Mouse (Mus musculus): Measurements from ENCODE around the gene Pam. TPM values are rescaled to one million over a fixed set of nuclear protein-coding genes. Genes with fewer than 3 reads are reported as not detected.

Pam gene
- polyA plus RNA-seq, 1 experiment from 2014 or later: 65.3 TPM

DNA sequence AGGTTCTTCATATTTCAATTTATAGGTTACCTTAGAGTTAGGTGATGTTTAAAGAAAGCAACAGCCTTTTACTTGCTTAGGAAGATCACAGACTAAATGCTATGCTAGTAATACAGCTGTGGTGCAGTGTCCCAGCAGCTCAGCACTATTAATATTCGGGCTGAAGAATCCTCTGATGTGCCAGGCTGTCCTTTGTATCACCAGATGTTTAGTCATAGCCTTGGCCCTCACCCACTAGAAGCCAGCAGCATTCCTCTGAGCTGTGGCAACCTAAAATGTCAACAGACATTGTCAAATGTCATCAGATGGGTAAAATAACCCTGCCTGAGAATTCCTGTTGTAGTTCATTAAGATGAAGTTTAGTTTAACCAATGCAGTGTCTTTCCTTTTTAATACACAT lies 112.3 kb downstream of the Pam start:
- Histone ChIP-seq H3K9me3 (ENCODE audit: control insufficient read depth, low read length) (no peaks in the 10 kb centered on the region), H3K27me3 (replicated peaks; ENCODE audit: control insufficient read depth, insufficient read depth, low read length) (no peaks in the 10 kb centered on the region), H3K4me2 (ENCODE audit: low read length) (no peak overlapping the region), H3K36me3 (ENCODE audit: control insufficient read depth, insufficient read depth, low read length) (no peaks in the 10 kb centered on the region), H3K9ac (ENCODE audit: low read length) (no peak overlapping the region), H3K4me3 (ENCODE audit: low read depth, low read length) (no peak overlapping the region), H3K27ac (ENCODE audit: low read depth) (no peak overlapping the region), H3K4me1 (replicated peaks; ENCODE audit: control insufficient read depth, insufficient read depth, low read length) (no peaks in the 10 kb centered on the region)
- WGBS: 79% methylated on average over 1 of the region's 1 CpGs
- ATAC-seq (replicated peaks; ENCODE audit: low FRiP score, low TSS enrichment, low read depth): no peak
- no peak for DNase-seq (ENCODE audit: low spot score)

GRCm38 (mm10) chr1:97979422-97979821 lies 116.0 kb downstream of the Pam start:
- Histone ChIP-seq H3K36me3 (ENCODE audit: control insufficient read depth, insufficient read depth, low read length) (no peaks in the 10 kb centered on the region), H3K27me3 (replicated peaks; ENCODE audit: control insufficient read depth, insufficient read depth, low read length) (no peaks in the 10 kb centered on the region), H3K4me3 (ENCODE audit: low read depth, low read length) (no peak overlapping the region), H3K4me2 (ENCODE audit: low read length) (no peak overlapping the region), H3K9me3 (ENCODE audit: control insufficient read depth, low read length) (no peaks in the 10 kb centered on the region), H3K27ac (ENCODE audit: low read depth) (no peak overlapping the region), H3K4me1 (replicated peaks; ENCODE audit: control insufficient read depth, insufficient read depth, low read length) (no peaks in the 10 kb centered on the region), H3K9ac (ENCODE audit: low read length) (no peak overlapping the region)
- ATAC-seq (replicated peaks; ENCODE audit: low FRiP score, low TSS enrichment, low read depth): no peak
- DNase-seq (ENCODE audit: low spot score): no peak
- 86% methylated on average over 1 of the region's 1 CpGs for WGBS

- Histone ChIP-seq H3K4me1 (replicated peaks; ENCODE audit: control insufficient read depth, insufficient read depth, low read length) (no peaks in the 10 kb centered on the region), H3K4me3 (ENCODE audit: low read depth, low read length) (peak overlapping the region; percentile 52), H3K36me3 (ENCODE audit: control insufficient read depth, insufficient read depth, low read length) (no peaks in the 10 kb centered on the region), H3K27ac (ENCODE audit: low read depth) (peak overlapping the region; percentile 68; the same call in 1 of the 2 replicates), H3K4me2 (ENCODE audit: low read length) (peak overlapping the region; percentile 64), H3K9ac (ENCODE audit: low read length) (peak overlapping the region; percentile 55), H3K9me3 (ENCODE audit: control insufficient read depth, low read length) (no peaks in the 10 kb centered on the region), H3K27me3 (replicated peaks; ENCODE audit: control insufficient read depth, insufficient read depth, low read length) (no peaks in the 10 kb centered on the region)
- DNase-seq (ENCODE audit: low spot score) (no peak), ATAC-seq (replicated peaks; ENCODE audit: low FRiP score, low TSS enrichment, low read depth) (no peak)
- WGBS: 10% methylated on average over 7 of the region's 7 CpGs
These were observed 117.9 kb downstream of the Pam start for GRCm38 (mm10) chr1:97977521-97977920.

DNA sequence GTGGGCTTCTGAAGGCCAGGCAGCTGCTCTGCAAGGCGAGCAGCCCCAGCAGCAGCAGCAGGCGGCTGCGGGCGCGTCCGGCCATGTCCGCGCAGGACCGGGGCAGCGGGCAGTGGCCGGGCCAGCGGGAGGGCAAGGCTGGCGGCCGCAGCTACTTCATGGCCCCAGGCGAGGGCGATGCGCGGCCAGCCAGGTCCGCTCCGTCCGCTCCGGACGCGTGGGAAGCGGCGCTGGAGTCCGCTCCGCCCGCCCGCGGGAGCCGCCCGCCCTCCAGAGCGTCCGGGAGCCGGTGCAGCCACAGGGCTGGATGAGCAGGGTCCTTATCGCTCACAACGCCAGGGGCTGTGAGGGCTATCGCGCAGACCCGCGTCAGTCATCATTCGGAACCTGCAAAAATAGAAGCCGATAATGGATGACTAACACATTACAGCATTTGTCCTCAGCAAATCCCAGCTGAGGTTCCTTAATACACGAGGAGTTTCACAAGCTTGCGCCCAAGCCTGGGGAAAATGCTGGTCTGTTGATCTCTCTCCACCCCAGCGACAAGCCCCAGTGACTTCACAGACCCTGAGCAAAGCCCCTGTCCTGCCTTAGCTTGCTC lies 118.5 kb downstream of the Pam start:
- Histone ChIP-seq H3K9me3 (ENCODE audit: control insufficient read depth, low read length) (no peaks in the 10 kb centered on the region), H3K4me3 (ENCODE audit: low read depth, low read length) (peak overlapping the region; percentile 52), H3K36me3 (ENCODE audit: control insufficient read depth, insufficient read depth, low read length) (no peaks in the 10 kb centered on the region), H3K27me3 (replicated peaks; ENCODE audit: control insufficient read depth, insufficient read depth, low read length) (no peaks in the 10 kb centered on the region), H3K4me1 (replicated peaks; ENCODE audit: control insufficient read depth, insufficient read depth, low read length) (no peaks in the 10 kb centered on the region), H3K4me2 (ENCODE audit: low read length) (peak overlapping the region; percentile 64), H3K27ac (ENCODE audit: low read depth) (peak overlapping the region; percentile 68), H3K9ac (ENCODE audit: low read length) (peak overlapping the region; percentile 55)
- DNase-seq (ENCODE audit: low spot score) (peak; percentile 80), ATAC-seq (replicated peaks; ENCODE audit: low FRiP score, low TSS enrichment, low read depth) (peak; percentile 90)
- under 1% methylated on average over 47 of the region's 47 CpGs for WGBS

DNA sequence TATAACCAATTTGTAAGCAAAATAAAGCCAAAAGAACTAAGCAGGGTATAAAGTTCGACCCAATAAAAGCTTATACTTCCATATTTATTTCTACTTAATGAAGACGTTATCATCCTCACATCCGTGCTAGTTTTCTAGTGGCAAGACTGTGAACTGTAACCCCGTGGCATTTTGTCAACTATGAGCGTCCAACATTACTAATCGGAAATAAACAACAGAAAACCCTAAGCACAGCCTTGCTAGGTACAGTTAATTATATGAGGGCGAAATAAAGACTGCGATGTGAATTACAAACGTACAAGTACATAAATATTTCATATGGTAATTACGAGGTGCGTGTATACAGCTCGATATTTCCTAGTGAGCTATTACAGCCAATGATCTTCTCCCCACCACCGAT lies 119.4 kb downstream of the Pam start:
- Histone ChIP-seq H3K9ac (ENCODE audit: low read length) (no peak overlapping the region), H3K36me3 (ENCODE audit: control insufficient read depth, insufficient read depth, low read length) (no peaks in the 10 kb centered on the region), H3K27ac (ENCODE audit: low read depth) (no peak overlapping the region), H3K4me1 (replicated peaks; ENCODE audit: control insufficient read depth, insufficient read depth, low read length) (no peaks in the 10 kb centered on the region), H3K9me3 (ENCODE audit: control insufficient read depth, low read length) (no peaks in the 10 kb centered on the region), H3K4me2 (ENCODE audit: low read length) (peak overlapping the region; percentile 64), H3K27me3 (replicated peaks; ENCODE audit: control insufficient read depth, insufficient read depth, low read length) (no peaks in the 10 kb centered on the region), H3K4me3 (ENCODE audit: low read depth, low read length) (peak overlapping the region; percentile 52)
- no peak for DNase-seq (ENCODE audit: low spot score)
- no peak for ATAC-seq (replicated peaks; ENCODE audit: low FRiP score, low TSS enrichment, low read depth)
- 54% methylated on average over 13 of the region's 13 CpGs for WGBS

- no peaks in the 10 kb centered on the region for H3K27me3 ChIP-seq (replicated peaks; ENCODE audit: control insufficient read depth, insufficient read depth, low read length)
- no peak overlapping the region for H3K9ac ChIP-seq (ENCODE audit: low read length)
- H3K4me2 ChIP-seq (ENCODE audit: low read length): 0 out of 2 replicates have a peak overlapping the region, but pooled peaks have one; percentile 64
- DNase-seq (ENCODE audit: low spot score) (no peak), ATAC-seq (replicated peaks; ENCODE audit: low FRiP score, low TSS enrichment, low read depth) (no peak)
- H3K27ac ChIP-seq (ENCODE audit: low read depth): no peak overlapping the region
- H3K9me3 ChIP-seq (ENCODE audit: control insufficient read depth, low read length): no peaks in the 10 kb centered on the region
- no peaks in the 10 kb centered on the region for H3K4me1 ChIP-seq (replicated peaks; ENCODE audit: control insufficient read depth, insufficient read depth, low read length)
- no peaks in the 10 kb centered on the region for H3K36me3 ChIP-seq (ENCODE audit: control insufficient read depth, insufficient read depth, low read length)
- WGBS: 62% methylated on average over 11 of the region's 11 CpGs
- H3K4me3 ChIP-seq (ENCODE audit: low read depth, low read length): no peak overlapping the region
These were observed 120.5 kb downstream of the Pam start for GRCm38 (mm10) chr1:97974968-97975367.

DNA sequence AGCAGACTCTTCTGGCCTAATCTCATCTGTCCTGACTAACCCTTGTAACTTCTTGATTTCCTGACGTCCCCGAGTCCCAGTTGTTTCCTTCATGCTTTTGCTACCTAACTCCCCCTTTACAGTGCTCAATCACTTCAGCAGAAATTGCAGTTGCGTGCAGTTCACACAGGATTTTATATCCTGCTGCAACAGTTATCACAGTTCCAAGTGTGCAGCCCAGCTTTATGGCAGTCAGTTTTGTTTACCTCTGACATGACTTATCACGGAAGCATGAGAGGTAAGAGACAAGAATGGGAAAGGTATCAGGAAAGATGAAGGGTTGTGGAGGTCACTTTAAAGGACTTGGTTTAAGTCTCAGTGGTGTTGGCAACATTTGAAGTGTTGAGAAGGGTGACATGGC lies 125.7 kb downstream of the Pam start:
- Histone ChIP-seq H3K9ac (ENCODE audit: low read length) (no peak overlapping the region), H3K27me3 (replicated peaks; ENCODE audit: control insufficient read depth, insufficient read depth, low read length) (no peaks in the 10 kb centered on the region), H3K4me2 (ENCODE audit: low read length) (no peak overlapping the region), H3K36me3 (ENCODE audit: control insufficient read depth, insufficient read depth, low read length) (no peaks in the 10 kb centered on the region), H3K4me3 (ENCODE audit: low read depth, low read length) (no peak overlapping the region), H3K4me1 (replicated peaks; ENCODE audit: control insufficient read depth, insufficient read depth, low read length) (no peaks in the 10 kb centered on the region), H3K9me3 (ENCODE audit: control insufficient read depth, low read length) (no peaks in the 10 kb centered on the region), H3K27ac (ENCODE audit: low read depth) (no peak overlapping the region)
- ATAC-seq (replicated peaks; ENCODE audit: low FRiP score, low TSS enrichment, low read depth) (no peak), DNase-seq (ENCODE audit: low spot score) (no peak)
- 60% methylated on average over 4 of the region's 4 CpGs for WGBS

DNA sequence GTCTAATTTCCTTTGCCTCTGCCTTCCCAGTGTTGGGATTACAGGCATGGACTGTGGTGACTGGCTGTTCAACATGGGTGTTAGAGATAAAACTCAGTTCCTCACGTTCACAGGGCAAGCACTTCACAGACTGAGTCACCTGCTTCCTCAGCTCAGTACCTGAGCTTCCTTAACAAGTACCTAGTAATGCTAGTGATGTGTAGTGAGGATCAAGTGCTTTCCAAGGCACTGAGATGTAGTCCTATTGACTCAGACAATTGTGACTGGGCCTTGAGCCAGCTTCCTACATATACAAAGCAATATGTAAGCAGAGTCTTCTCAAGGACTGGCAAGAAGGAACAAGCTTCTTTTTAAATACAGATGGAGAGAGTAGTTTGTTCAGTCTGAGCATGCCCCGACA lies 131.7 kb downstream of the Pam start:
- no peak overlapping the region for H3K4me3 ChIP-seq (ENCODE audit: low read depth, low read length)
- no peak for ATAC-seq (replicated peaks; ENCODE audit: low FRiP score, low TSS enrichment, low read depth)
- no peaks in the 10 kb centered on the region for H3K36me3 ChIP-seq (ENCODE audit: control insufficient read depth, insufficient read depth, low read length)
- WGBS: 71% methylated on average over 2 of the region's 2 CpGs
- H3K27ac ChIP-seq (ENCODE audit: low read depth): no peak overlapping the region
- H3K4me1 ChIP-seq (replicated peaks; ENCODE audit: control insufficient read depth, insufficient read depth, low read length): no peaks in the 10 kb centered on the region
- no peak overlapping the region for H3K4me2 ChIP-seq (ENCODE audit: low read length)
- H3K27me3 ChIP-seq (replicated peaks; ENCODE audit: control insufficient read depth, insufficient read depth, low read length): no peaks in the 10 kb centered on the region
- no peak for DNase-seq (ENCODE audit: low spot score)
- H3K9me3 ChIP-seq (ENCODE audit: control insufficient read depth, low read length): no peaks in the 10 kb centered on the region
- H3K9ac ChIP-seq (ENCODE audit: low read length): no peak overlapping the region

DNA sequence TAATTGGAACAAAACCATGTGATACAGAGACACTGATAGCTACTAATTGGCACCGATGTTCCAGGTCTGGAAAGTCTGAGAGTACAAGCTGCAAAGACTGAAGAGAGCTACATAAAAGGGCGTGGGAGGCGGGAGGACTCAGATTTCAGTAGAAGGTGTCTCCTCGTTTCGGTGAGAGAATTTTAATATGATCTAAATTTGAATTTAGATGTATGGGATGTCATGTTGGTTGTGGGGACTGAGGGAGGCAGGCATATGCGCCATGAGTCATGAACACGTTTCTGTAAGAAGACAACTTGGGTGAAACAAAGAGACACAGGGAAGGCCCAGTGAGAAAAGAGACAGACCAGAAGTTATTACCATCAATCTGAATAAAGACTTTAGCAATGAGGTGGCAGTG lies 133.3 kb downstream of the Pam start:
- 94% methylated on average over 7 of the region's 7 CpGs for WGBS
- H3K27ac ChIP-seq (ENCODE audit: low read depth): no peak overlapping the region

More for the DNA sequence above, 133.3 kb downstream of the Pam start:
- Histone ChIP-seq H3K4me2 (ENCODE audit: low read length) (no peak overlapping the region), H3K27me3 (replicated peaks; ENCODE audit: control insufficient read depth, insufficient read depth, low read length) (no peaks in the 10 kb centered on the region), H3K36me3 (ENCODE audit: control insufficient read depth, insufficient read depth, low read length) (no peaks in the 10 kb centered on the region), H3K4me1 (replicated peaks; ENCODE audit: control insufficient read depth, insufficient read depth, low read length) (no peaks in the 10 kb centered on the region), H3K4me3 (ENCODE audit: low read depth, low read length) (no peak overlapping the region), H3K9ac (ENCODE audit: low read length) (no peak overlapping the region), H3K9me3 (ENCODE audit: control insufficient read depth, low read length) (no peaks in the 10 kb centered on the region)
- ATAC-seq (replicated peaks; ENCODE audit: low FRiP score, low TSS enrichment, low read depth) (no peak), DNase-seq (ENCODE audit: low spot score) (no peak)
